Mouse (Mus musculus) G1E (cell line): ENCODE data around the gene Tssk6. TPM values are rescaled to one million over a fixed set of nuclear protein-coding genes. Genes with fewer than 3 reads are reported as not detected.
"Not testable (repeated sequence)": the region's sequence is repeated elsewhere in the genome, so short reads cannot be mapped to it uniquely, and the experiment has no call there.

Experiments used
- ATAC-seq: 2 replicates; pipeline ENCODE4 v1.8.0; 2016; ENCODE audit warnings: mild to moderate bottlenecking; ENCODE audit not compliant: insufficient number of reproducible peaks, poor library complexity, low FRiP score, severe bottlenecking; ENCODE audit errors: extremely low read depth
- DNase-seq: peaks from one replicate; pipeline ENCODE4 v3.0.0; 2012; ENCODE audit warnings: low spot score
- H3K27me3 ChIP-seq: 2 replicates; pipeline ENCODE4 v1.6.1; 2012; ENCODE audit warnings: mild to moderate bottlenecking, low read length, inconsistent platforms; ENCODE audit not compliant: insufficient read depth
- H3K36me3 ChIP-seq: replicated peaks from 2 replicates; pipeline ENCODE3; 2012; ENCODE audit warnings: mild to moderate bottlenecking, inconsistent platforms
- H3K4me1 ChIP-seq: 2 replicates; pipeline ENCODE4 v1.6.1; 2012; ENCODE audit warnings: low read depth, low read length, inconsistent platforms, mixed read lengths; ENCODE audit not compliant: insufficient read depth
- H3K4me3 ChIP-seq: 2 replicates; pipeline ENCODE4 v1.5.1; 2012; ENCODE audit warnings: low read depth, mild to moderate bottlenecking, inconsistent platforms, low read length, moderate library complexity, mixed read lengths
- H3K9me3 ChIP-seq: replicated peaks from 2 replicates; pipeline ENCODE4 v1.6.1; 2012; ENCODE audit warnings: inconsistent platforms
- CTCF ChIP-seq: IDR thresholded peaks from 2 replicates; pipeline ENCODE4 v1.5.1; 2012; ENCODE audit warnings: low read depth, low read length, inconsistent platforms, mixed read lengths
- GATA1 ChIP-seq: IDR thresholded peaks from 2 replicates; pipeline ENCODE4 v1.6.1; 2012; ENCODE audit warnings: borderline replicate concordance, low read length, inconsistent platforms, mixed read lengths
- GATA2 ChIP-seq: IDR thresholded peaks from 2 replicates; pipeline ENCODE4 v1.6.1; 2012; ENCODE audit warnings: low read depth, low read length, inconsistent platforms, borderline replicate concordance
- POLR2AphosphoS5 ChIP-seq: IDR thresholded peaks from 2 replicates; pipeline ENCODE4 v1.6.1; 2012; ENCODE audit warnings: low read depth, low read length, inconsistent platforms; ENCODE audit not compliant: insufficient replicate concordance
- TAL1 ChIP-seq: conservative IDR thresholded peaks from 2 replicates; pipeline ENCODE4 v1.6.1; 2012; ENCODE audit warnings: low read depth, low read length, inconsistent platforms, mixed read lengths
- polyA plus RNA-seq: library from polyadenylated mRNA; stranded (reverse); fragments of >175 nt; gene quantifications from 2 replicates; pipeline ENCODE4 v1.2.3, GENCODE M21; 2012
- total RNA-seq, 2 experiments: library from RNA; stranded (forward) in 1 of 2; stranded (reverse) in 1 of 2; fragments of 200-1000 nt in 1 of 2; fragments of >200 nt in 1 of 2; fragmentation: Nextera tagmentation in 1 of 2; gene quantifications; 2 replicates each; pipeline ENCODE4 v1.2.3; 2014 to 2017

The Tssk6 gene
- total and polyA plus RNA-seq, 3 experiments = 0.15 to 0.22 TPM; not detected in 1

DNA sequence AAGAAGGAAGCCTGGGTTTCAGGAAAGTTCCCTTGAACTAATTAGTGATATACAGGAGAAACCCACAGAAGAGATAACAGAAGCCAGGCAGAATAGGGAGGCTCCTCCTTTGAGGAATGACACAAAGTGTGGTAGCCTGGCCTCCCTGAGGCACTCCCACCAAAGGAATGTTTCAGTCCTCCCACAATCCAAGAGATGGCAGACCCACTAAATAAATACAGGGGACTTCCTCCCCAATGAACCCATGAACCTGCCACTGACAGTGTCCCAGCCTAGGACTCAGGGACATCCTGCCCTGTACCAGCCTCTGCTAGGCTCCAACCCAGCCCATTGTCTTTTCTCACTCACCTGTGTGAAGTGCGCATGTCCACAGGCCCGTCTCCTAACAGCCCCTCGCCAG, 33.4 kb downstream of the Tssk6 start:
- ATAC-seq = no peak
- no peak overlapping the region for H3K4me3 ChIP-seq
- TF ChIP-seq GATA2 (no peak), GATA1 (no peak), TAL1 (no peak), CTCF (no peak), POLR2AphosphoS5 (no peak)

DNA sequence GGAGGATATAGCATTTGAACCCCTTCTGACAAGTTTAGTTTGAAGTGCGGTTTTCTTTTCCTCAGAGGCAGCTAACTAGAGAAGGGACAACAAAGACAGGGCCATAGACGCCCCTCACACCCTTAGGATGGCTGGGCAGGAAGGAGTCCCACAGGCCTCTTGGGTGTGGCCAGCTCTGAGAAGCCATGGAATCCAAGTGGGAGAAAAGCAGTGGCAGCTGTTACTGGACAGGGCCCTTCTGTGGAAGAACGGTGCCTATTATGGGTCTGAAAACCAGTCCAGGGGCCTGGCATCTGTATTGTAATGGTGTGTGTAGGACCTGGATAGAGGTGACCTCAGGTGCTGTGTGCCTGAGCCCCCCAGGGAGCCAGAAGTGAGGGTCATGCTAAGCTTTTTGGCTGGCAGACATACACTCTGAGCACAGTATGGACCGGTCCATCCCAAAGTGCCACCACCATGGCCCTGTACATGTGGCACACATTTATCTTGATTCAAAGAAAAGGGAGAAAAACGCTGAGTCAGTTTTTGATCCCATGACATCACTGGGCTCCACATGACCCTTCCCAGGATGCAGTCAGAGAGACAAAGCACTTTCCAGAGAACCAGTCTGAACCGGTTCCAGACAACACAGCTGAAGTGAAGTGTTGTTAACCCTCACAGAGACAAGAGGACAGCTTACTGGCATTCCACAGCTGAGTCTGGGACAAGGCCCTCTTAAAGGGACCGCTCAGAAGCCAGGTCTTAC, 34.2 kb downstream of the Tssk6 start:
- Histone ChIP-seq H3K9me3 (no peaks in the 10 kb centered on the region), H3K4me3 (no peak overlapping the region), H3K4me1 (peaks cover 48% of the 10 kb centered on the region), H3K27me3 (no peaks in the 10 kb centered on the region), H3K36me3 (peaks cover 92% of the 10 kb centered on the region)
- ATAC-seq (no peak), DNase-seq (no peak)
- TF ChIP-seq GATA1 = no peak
- no peak for TF ChIP-seq CTCF
- TF ChIP-seq TAL1 = no peak
- no peak for TF ChIP-seq POLR2AphosphoS5
- no peak for TF ChIP-seq GATA2

More for the DNA sequence above, 33.4 kb downstream of the Tssk6 start:
- H3K36me3 ChIP-seq = peaks cover 92% of the 10 kb centered on the region
- no peaks in the 10 kb centered on the region for H3K9me3 ChIP-seq
- peaks cover 41% of the 10 kb centered on the region for H3K4me1 ChIP-seq
- H3K27me3 ChIP-seq = no peaks in the 10 kb centered on the region
- no peak for DNase-seq

- H3K9me3 ChIP-seq = no peaks in the 10 kb centered on the region
- TF ChIP-seq TAL1 = no peak
- TF ChIP-seq GATA1 = no peak
- no peak for TF ChIP-seq POLR2AphosphoS5
- no peak for TF ChIP-seq CTCF
- no peak for TF ChIP-seq GATA2
- H3K36me3 ChIP-seq = peaks cover 95% of the 10 kb centered on the region
- peaks cover 55% of the 10 kb centered on the region for H3K4me1 ChIP-seq
- ATAC-seq (no peak), DNase-seq (no peak)
- no peaks in the 10 kb centered on the region for H3K27me3 ChIP-seq
- H3K4me3 ChIP-seq = no peak overlapping the region
These were observed 35.5 kb downstream of the Tssk6 start for GRCm38 (mm10) chr8:69937466-69937865.

- peaks cover 94% of the 10 kb centered on the region for H3K36me3 ChIP-seq
- ATAC-seq (no peak), DNase-seq (no peak)
- no peak overlapping the region for H3K4me3 ChIP-seq
- no peaks in the 10 kb centered on the region for H3K9me3 ChIP-seq
- peaks cover 59% of the 10 kb centered on the region for H3K4me1 ChIP-seq
- no peak for TF ChIP-seq CTCF
- no peak for TF ChIP-seq TAL1
- no peak for TF ChIP-seq GATA1
- no peak for TF ChIP-seq POLR2AphosphoS5
- TF ChIP-seq GATA2 = no peak
- H3K27me3 ChIP-seq = no peaks in the 10 kb centered on the region
These were observed 36.4 kb downstream of the Tssk6 start for GRCm38 (mm10) chr8:69938245-69938982.

- Histone ChIP-seq H3K9me3 (no peaks in the 10 kb centered on the region), H3K4me1 (peaks cover 61% of the 10 kb centered on the region), H3K27me3 (no peaks in the 10 kb centered on the region), H3K36me3 (peaks cover 93% of the 10 kb centered on the region), H3K4me3 (no peak overlapping the region)
- DNase-seq (no peak), ATAC-seq (no peak)
- TF ChIP-seq GATA1 (no peak), TAL1 (no peak), CTCF (no peak), POLR2AphosphoS5 (no peak), GATA2 (no peak)
These were observed 37.6 kb downstream of the Tssk6 start for GRCm38 (mm10) chr8:69939633-69940032.

- Histone ChIP-seq H3K36me3 (peaks cover 93% of the 10 kb centered on the region), H3K4me3 (no peak overlapping the region), H3K27me3 (no peaks in the 10 kb centered on the region), H3K9me3 (no peaks in the 10 kb centered on the region), H3K4me1 (peaks cover 61% of the 10 kb centered on the region)
- TF ChIP-seq TAL1 = no peak
- TF ChIP-seq GATA1 = no peak
- TF ChIP-seq GATA2 = no peak
- TF ChIP-seq CTCF = no peak
- TF ChIP-seq POLR2AphosphoS5 = no peak
- ATAC-seq (no peak), DNase-seq (no peak)
These were observed 38.4 kb downstream of the Tssk6 start for GRCm38 (mm10) chr8:69940386-69940785.

GRCm38 (mm10) chr8:69942495-69942894, 40.5 kb downstream of the Tssk6 start:
- not testable (repeated sequence) for ATAC-seq, H3K27me3 ChIP-seq, DNase-seq, H3K4me3 ChIP-seq, H3K9me3 ChIP-seq
- Histone ChIP-seq H3K4me1 (peaks cover 48% of the 10 kb centered on the region), H3K36me3 (peaks cover 90% of the 10 kb centered on the region)
